Mouse (Mus musculus): ENCODE measurements around the gene Gm49393.
A peak's percentile ranks its signal among the peaks of the same experiment; 100 is the strongest.
"Not testable (repeated sequence)": the region's sequence is repeated elsewhere in the genome, so short reads cannot be mapped to it uniquely, and the experiment has no call there.

Gene Gm49393

DNA sequence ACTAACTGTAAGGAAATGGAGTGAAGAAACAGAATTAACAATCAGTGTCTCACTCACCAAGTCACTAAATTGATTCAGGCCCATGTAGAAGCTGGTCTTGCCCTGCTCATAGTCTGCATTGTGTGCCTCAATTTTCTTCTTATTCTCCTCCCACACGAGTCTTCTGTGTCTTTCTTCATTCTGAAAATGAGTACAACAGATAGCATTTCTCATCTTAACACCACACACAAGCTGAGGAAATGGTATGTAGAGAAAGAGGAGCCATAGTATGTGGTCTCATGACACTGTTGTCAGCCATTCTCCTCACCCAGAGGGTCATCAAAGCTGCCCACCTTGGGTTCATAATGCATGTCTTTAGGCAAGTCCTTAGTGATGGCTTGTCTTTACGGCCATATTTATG lies at the start of gene Gm49393:
Gene Gm49393 (minus strand): TSS at position 101 of the 400 bp plus-strand sequence.
- DNase-seq, result not testable (repeated sequence)

DNA sequence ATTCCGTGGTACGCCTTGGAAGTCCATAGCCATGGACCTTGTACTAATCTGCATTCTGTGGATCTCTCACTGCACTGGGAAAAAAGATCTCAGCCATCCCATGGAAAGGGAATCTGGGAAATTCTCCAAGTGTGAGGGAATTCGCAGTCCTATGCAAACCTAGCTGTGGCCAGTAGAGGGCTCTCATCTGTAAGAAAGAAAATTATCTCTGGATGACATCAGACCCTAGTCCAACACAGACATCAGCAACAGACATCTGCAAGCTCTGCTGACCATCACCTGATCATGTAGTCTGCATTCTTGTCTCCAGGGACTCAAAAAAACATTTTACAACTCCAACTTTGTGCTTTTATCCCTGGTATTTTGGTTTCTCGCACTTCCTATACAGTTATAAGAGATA lies 36.9 kb upstream of the Gm49393 start:
- DNase-seq, result not testable (repeated sequence)

- DNase-seq, result not testable (repeated sequence)
These were observed 28.6 kb upstream of the Gm49393 start for GRCm38 (mm10) chr13:60963985-60964384.

DNA sequence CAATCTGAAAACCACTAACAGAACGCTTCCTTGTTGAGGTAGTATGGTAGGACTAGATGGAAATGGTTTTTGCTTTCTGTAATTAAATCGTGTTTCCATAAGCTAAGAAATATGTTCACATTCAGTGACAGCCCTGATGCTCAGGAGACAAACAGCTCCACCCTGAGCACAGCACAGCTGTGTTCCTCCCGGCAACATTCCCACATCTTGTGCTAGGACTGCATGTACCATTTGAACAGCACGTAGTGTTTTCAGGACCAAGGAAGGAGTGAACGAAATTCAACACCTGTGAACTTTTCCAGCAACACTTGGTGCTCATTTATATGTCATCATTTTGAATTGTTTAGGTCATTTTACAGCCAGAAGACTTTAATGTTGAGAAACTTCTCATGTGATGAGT lies 26.3 kb upstream of the Gm49393 start:
- DNase-seq, result no peak

GRCm38 (mm10) chr13:60941884-60942283 lies 6.5 kb upstream of the Gm49393 start, which contains the start of gene Tpbpa:
TSS of gene Tpbpa (minus strand) at chr13:60941984.
- DNase-seq, result not testable (repeated sequence)

GRCm38 (mm10) chr13:60936500-60936901 lies 1.1 kb upstream of the Gm49393 start, which contains the start of the genes Gm49391 and Ctla2a:
TSS of gene Gm49391 (minus strand) at chr13:60936571.
TSS of gene Ctla2a (minus strand) at chr13:60936625.
- DNase-seq, result no peak

DNA sequence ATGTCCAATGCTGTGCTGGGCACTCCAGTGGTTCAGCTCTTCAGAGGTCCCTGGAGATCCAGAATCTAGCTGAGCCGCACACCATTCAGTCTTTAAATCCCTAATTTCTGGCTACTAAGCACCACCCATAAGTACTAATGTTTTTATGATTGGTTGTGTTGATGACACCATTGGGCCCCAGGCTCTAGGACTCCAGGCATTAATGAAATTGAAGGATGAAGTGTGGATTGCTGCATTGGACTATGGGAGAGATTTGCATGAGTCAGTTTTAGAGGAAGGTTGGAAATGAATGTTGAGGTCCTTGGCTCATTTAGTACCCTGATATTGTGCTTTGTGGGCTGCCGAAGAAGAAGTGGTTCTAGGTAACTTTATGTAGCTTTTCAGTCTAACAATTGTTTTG lies 30.6 kb downstream of the Gm49393 start, which contains the start of gene Tpbpb:
Gene Tpbpb (minus strand): TSS at position 101 of the 400 bp plus-strand sequence.
- DNase-seq, result not testable (repeated sequence)

GRCm38 (mm10) chr13:60897328-60897727 lies 38.1 kb downstream of the Gm49393 start, which contains the start of gene Ctla2b:
TSS of gene Ctla2b (minus strand) at chr13:60897447.
- DNase-seq, result no peak

GRCm38 (mm10) chr13:60896794-60897193 lies 38.6 kb downstream of the Gm49393 start, which contains the start of gene Gm49392:
TSS of gene Gm49392 (minus strand) at chr13:60896894.
- not testable (repeated sequence) for DNase-seq

GRCm38 (mm10) chr13:60895406-60896160 lies 39.8 kb downstream of the Gm49393 start:
- no peak for DNase-seq

- DNase-seq, result no peak
These were observed 43.1 kb downstream of the Gm49393 start for GRCm38 (mm10) chr13:60892301-60892700.

DNA sequence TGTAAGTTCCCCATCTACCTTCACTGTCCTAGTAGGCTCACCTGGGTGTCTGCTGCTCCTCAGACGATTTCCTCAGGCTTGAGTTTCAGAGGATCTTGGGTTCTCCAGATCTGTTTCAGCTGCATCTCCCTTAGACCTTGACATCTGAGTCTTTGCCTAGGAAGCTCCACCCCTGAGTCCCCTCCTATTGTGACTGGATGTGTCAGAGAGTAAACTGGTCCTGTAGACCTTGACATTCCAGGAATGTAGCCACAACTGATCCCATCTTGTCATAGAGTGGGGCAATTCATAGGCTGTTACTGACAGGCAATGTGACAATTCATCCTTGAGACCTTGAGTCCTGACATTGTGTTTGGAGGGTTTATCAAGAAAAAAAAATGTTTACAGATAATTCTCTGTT lies 71.1 kb downstream of the Gm49393 start, which contains the start of gene 4930486L24Rik:
Gene 4930486L24Rik (minus strand): TSS at position 195 of the 400 bp plus-strand sequence.
- DNase-seq, result no peak

DNA sequence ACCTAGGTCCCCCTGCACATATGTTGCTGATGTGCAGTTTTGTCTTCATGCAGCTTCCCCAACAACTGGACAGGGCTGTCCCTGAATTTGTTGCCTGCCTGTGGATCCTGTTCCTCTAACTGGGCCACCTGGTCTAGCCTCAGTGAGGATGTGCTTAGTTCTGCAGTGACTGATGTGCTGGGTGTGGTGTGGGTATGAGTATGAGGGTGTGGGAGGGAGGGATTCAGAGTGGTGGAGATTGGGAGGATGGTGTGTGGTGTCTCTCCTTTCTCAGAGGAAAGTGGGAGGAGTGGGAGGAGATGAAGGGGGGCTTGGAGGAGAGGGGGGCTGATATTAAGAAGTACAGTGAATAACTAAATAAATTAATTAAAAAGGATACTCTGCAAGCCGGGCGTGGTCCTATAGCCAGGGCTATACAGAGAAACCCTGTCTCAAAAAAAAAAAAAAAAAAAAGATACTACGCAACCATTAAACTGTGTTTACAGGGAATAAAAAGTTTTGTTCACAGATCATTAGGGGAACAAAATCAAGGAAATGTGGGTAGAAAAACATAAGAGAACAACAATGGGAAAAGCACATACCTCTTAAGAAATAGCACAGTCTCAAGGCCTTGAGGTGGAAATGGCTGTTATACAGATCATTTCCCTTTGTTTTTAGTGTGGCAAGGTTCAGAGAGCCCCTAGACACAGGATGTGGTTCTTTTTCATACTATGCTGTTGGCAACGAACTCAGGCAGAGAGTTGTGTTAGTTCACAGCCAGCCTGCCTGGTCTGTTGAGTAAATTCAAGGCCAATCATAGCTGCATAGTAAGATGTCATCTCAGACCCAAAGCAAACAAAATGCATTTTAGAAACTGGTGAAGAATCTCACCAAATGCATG lies 86.9 kb downstream of the Gm49393 start:
- no peak for DNase-seq

DNA sequence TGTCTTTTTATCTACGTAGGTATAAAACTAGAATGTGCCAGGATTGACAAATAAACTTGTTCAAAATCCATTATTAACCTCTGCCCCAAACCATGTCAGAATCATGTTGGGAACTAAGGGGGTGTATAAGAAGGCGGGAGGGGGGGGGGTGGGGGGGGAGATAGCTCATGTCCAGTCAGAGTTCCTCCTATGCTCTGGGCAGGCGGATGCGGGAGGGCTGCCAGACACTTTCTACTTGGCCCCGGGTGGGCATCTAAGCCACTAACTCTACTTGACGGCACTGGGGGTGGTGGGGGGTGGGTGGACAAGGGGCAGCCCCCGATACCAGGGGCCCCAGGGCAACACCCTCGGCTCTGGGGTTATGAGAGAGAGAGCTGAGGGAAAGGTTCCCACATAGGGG lies 92.2 kb downstream of the Gm49393 start:
- DNase-seq, result no peak

GRCm38 (mm10) chr13:60842703-60843102 lies 92.7 kb downstream of the Gm49393 start:
- DNase-seq, result no peak

DNA sequence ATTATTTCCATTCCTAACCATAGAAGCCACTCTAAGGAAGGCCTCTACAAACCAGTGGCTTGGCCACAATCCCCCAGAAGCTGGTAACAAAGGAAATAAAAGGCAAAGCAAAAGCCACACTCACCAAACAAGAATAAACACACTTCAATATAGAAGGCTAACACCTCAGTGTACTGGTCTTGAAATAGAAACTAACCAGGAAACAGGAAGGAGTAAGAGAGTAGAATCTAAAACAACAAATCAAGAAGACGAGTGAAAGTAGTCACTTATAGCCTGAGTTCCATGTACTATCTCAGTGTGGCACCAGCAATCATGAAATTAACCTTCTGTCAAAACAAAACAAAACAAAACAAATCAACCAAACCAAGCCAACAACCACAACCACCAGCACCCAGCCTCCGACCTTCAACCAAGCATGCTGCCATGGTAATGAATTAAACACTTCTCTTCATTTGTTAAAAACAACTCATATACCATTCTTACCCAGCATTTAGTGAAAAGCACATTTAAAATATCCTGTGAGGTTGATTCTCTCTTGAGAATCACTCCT lies 96.0 kb downstream of the Gm49393 start:
- no peak for DNase-seq

DNA sequence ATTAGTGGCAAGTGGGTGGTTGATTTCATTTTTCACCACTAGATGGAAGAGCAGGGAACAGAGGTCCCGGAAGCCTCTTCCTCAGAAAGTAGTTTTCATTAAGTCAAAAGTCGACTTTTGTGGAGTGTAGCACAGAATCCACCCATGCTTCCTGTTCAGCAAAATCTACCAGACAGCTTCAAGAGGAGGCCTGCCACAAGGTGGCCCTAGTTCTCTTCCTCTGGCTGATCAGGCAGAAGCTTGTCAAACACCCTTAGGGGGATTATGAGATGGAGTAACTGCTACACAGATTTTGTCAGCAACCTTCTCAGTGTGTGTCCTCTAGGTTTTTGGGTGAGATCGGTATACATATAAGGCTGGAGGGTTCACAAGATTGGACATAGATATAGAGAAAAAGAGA lies 109.3 kb downstream of the Gm49393 start:
- DNase-seq, result no peak

DNA sequence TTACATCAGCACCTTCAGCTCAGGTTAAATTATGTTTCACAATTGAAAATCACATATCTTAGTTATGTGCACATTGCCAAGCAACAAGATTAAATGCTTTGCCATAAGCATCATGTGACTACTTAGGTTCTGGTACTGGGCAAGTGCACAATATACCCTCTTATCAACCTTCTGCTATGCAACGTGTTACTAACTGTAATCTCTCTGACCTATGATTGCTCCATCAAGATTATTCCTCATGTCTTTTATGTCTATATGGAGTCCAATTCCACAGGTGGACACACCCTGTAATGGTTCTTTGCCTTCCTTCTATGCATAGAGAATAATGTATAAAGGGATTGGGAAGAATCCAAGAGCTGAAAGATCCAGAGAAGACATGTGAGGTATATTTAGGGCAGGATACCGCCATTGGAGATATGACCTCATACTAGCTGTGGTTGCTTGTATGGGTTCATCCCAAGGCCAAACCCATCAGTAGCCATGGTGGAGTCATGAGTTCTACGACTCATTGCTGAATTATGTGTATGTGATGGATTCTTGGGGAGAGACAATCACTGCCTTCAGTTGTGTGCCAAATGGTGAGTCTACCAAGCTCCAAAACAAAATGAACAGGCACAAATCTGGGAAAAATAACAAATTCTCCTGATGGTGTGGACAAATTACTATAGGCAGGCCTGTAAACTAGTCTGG lies 114.8 kb downstream of the Gm49393 start:
- no peak for DNase-seq

DNA sequence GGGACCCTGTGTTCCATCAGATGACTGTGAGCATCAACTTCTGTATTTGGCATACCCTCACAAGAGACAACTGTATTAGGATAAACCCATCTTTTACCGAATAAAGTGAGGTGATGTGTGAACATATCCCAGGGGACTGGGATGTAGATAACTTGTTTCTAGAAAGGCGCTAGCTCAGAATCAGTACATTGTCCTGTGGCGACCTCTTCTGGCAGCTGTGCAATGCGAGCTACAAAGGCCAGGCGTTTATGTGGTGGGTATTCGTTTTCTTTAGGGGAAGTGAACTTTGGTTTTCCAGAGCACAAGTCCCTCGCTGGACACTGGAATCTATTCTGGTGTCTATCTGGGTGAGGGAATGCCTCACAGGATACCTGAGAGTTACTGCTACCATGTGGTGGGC lies 115.9 kb downstream of the Gm49393 start:
- DNase-seq, result peak; percentile 55

DNA sequence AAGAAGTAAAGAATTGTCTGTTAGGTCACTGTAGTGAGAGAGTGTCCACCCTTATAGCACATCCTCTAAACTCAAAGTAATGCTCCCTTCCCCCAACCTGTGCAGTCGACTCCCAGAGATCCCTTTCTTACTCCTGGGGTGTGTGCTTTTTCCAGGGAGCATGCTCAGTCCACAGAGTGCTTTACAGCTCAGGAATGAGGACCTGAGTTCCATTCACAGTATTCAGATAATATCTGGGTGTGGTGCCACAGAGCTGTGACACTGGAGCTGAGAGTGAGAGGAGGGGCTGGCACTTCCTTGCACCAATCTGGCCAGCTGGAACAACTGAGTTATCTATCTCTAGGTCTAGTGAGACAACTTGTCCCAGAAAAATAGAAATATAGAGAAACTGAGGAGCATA lies 121.7 kb downstream of the Gm49393 start:
- DNase-seq, result no peak

DNA sequence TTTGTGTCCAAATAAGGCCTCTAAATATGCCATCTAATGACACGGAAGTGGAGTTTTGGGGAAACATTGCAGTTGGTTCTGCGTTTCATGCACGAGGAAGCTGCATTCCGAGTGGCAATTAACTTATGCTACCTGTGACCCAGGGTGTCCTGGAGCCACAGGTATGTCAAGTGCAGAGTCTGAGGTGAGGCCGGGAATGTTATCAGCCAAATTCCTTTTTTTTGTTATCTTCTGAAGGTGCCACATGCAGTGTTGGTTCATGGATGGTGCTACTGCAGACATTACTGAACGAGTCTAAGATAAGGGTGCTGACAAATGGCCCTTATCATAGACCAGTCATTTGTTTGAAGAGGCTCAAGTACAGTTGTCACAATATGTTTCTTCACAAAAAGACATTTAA lies 122.6 kb downstream of the Gm49393 start:
- no peak for DNase-seq

GRCm38 (mm10) chr13:60809690-60810089 lies 125.7 kb downstream of the Gm49393 start:
- no peak for DNase-seq

Data from right cerebral cortex, postnatal 4 days (tissue).